Mouse (Mus musculus): Measurements from ENCODE around the gene U90926. TPM values are rescaled to one million over a fixed set of nuclear protein-coding genes. Genes with fewer than 3 reads are reported as not detected.
A peak's percentile ranks its signal among the peaks of the same experiment; 100 is the strongest.

Gene U90926
- not detected in 2 replicates for polyA plus RNA-seq (2015; fragmentation: Nextera tagmentation; extraction: Ambion mirVana)

DNA sequence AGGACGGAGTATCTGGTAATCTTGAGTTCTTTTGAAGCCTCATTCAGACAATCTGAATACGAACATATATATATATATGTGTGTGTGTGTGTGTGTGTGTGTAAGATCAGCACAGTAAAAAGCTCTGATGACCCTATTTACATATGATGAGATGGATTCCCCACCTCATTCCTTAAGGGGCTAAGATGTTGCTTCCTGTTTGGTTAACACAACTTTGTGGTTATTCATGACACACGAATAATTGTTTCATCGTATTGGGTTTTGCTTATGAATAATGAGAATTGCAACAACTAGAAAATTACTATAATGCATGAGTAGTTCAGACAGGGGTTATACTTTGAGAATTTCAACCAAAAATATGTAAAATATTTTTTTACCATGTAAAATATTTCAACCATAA lies at the start of gene U90926:
Gene U90926, minus strand, starts transcription at position 101 of the 400 bp plus-strand sequence.
- Histone ChIP-seq H3K9ac (ENCODE audit: low read depth, low read length) (no peak within 1 kb of the TSS), H3K9me3 (ENCODE audit: control insufficient read depth, low read length) (no peaks in the 10 kb centered on the region), H3K27ac (ENCODE audit: low read length) (no peak within 1 kb of the TSS), H3K27me3 (replicated peaks; ENCODE audit: control insufficient read depth, insufficient read depth, low read length) (no peaks in the 10 kb centered on the region), H3K4me2 (ENCODE audit: low read depth, low read length) (no peak within 1 kb of the TSS), H3K4me3 (ENCODE audit: low read length) (no peak within 1 kb of the TSS), H3K4me1 (ENCODE audit: control insufficient read depth, insufficient read depth, low read length) (no peaks in the 10 kb centered on the region), H3K36me3 (ENCODE audit: control insufficient read depth, insufficient read depth, low read length) (no peaks in the 10 kb centered on the region)
- WGBS = 85% methylated on average over 4 of the region's 4 CpGs
- no peak for ATAC-seq

DNA sequence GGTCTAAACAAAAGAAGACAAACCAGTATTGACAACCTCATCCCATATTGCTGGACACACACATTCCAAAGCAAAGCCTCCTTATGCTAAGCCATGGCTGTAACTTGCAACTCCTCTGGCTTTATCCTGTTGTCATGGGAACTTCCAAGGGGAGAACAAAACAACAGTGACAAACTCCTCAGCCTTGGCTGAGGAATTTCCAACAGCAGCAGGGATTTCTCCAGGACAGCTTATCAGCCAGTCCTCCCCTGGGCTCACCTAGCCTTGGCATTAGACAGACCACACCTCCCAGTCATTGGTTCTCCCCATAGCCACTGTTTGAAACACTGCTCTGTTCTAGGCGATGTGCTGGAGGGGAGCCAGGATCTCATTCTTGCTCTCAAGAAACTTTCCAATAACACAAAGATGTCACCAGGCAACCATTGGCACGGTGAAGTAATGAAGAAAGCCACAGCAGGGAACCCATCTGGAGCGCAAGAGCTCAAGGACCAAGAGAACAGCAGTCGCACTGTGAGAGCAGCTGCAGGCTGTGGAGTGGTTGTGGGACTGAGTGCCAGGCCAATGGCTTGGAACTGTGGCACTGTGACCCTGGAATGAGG lies 48.7 kb upstream of the U90926 start:
- no peaks in the 10 kb centered on the region; the same call in 1 of the 2 replicates for H3K4me1 ChIP-seq (ENCODE audit: control insufficient read depth, insufficient read depth, low read length)
- H3K9me3 ChIP-seq (ENCODE audit: control insufficient read depth, low read length) = no peaks in the 10 kb centered on the region
- no peaks in the 10 kb centered on the region for H3K36me3 ChIP-seq (ENCODE audit: control insufficient read depth, insufficient read depth, low read length)
- H3K9ac ChIP-seq (ENCODE audit: low read depth, low read length) = no peak overlapping the region
- ATAC-seq = peak; percentile 67; the same call in 1 of the 2 replicates
- no peak overlapping the region for H3K27ac ChIP-seq (ENCODE audit: low read length)
- H3K4me2 ChIP-seq (ENCODE audit: low read depth, low read length) = no peak overlapping the region
- 50% methylated on average over 4 of the region's 4 CpGs for WGBS
- no peak overlapping the region for H3K4me3 ChIP-seq (ENCODE audit: low read length)
- no peaks in the 10 kb centered on the region for H3K27me3 ChIP-seq (replicated peaks; ENCODE audit: control insufficient read depth, insufficient read depth, low read length)

DNA sequence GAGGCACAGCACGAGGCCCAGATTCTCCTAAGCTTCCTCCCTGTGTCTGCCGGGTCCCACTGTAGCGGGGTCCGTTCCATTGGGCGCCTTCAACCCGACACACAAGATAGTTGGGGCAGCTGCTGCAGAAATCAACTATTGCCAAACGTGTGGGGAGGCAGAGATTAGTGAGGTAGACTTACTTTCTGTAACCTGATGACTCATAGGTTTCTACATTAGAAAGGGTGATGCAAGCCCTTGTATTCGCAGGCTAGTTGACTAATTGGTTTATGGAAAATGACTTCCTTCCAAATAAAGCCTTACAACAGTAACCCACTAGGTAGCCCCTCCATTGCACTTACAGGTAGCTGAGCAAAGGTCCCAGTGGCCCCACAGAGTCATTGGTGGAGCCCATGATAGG lies 47.4 kb upstream of the U90926 start:
- WGBS = 87% methylated on average over 8 of the region's 8 CpGs
- Histone ChIP-seq H3K27me3 (replicated peaks; ENCODE audit: control insufficient read depth, insufficient read depth, low read length) (no peaks in the 10 kb centered on the region), H3K36me3 (ENCODE audit: control insufficient read depth, insufficient read depth, low read length) (no peaks in the 10 kb centered on the region), H3K27ac (ENCODE audit: low read length) (no peak overlapping the region), H3K4me2 (ENCODE audit: low read depth, low read length) (no peak overlapping the region), H3K9ac (ENCODE audit: low read depth, low read length) (no peak overlapping the region), H3K4me3 (ENCODE audit: low read length) (no peak overlapping the region), H3K9me3 (ENCODE audit: control insufficient read depth, low read length) (no peaks in the 10 kb centered on the region), H3K4me1 (ENCODE audit: control insufficient read depth, insufficient read depth, low read length) (no peaks in the 10 kb centered on the region; the same call in 1 of the 2 replicates)
- ATAC-seq = no peak

DNA sequence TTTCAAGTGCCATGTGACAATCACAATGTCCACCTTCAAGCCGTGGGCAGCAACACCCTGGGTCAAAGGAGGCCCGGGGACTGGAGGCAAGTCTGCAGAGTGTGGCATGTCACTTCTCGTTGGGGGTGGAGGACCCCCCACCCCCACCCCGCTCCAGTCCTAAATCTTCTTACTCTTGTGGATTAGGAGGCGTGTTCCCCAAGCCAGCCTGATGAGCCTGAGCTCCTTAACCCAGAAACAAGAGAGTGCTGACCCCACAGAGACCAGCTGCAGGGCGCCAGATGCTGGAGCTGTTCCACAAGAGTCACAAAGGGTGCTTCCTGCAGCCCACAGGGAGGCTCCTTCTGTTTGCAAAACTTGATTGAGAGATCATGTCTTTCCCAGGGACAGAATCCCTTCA lies 41.0 kb upstream of the U90926 start, which contains the start of gene Ppef2:
Gene Ppef2, minus strand, starts transcription at position 61 of the 400 bp plus-strand sequence.
- no peak within 1 kb of the TSS for H3K4me3 ChIP-seq (ENCODE audit: low read length)
- no peak within 1 kb of the TSS for H3K9ac ChIP-seq (ENCODE audit: low read depth, low read length)
- H3K36me3 ChIP-seq (ENCODE audit: control insufficient read depth, insufficient read depth, low read length) = no peaks in the 10 kb centered on the region
- 30% methylated on average over 6 of the region's 6 CpGs for WGBS
- no peak within 1 kb of the TSS for H3K27ac ChIP-seq (ENCODE audit: low read length)
- no peak for ATAC-seq
- H3K4me1 ChIP-seq (ENCODE audit: control insufficient read depth, insufficient read depth, low read length) = 0 out of 2 replicates have a peak, but pooled peaks cover 3% of the 10 kb centered on the region
- no peak within 1 kb of the TSS for H3K4me2 ChIP-seq (ENCODE audit: low read depth, low read length)
- no peaks in the 10 kb centered on the region for H3K9me3 ChIP-seq (ENCODE audit: control insufficient read depth, low read length)
- H3K27me3 ChIP-seq (replicated peaks; ENCODE audit: control insufficient read depth, insufficient read depth, low read length) = no peaks in the 10 kb centered on the region

DNA sequence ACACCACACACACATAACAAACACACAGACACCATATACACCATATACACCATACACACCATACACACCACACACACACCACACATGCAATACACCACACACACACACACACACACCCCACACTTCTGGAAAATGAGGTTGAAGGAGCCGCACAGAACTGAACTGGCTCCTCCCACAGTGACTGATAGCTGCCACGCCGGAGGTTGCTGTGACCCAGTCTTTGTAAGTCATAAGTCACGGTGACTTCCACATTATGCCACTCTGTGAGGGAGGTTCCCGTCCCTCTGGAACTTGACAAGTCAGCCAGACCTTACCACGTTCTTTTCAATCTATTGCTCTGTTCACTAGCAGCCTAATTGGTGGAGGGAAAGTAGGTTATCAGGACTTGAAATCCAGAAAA lies 39.3 kb upstream of the U90926 start:
- H3K4me3 ChIP-seq (ENCODE audit: low read length) = no peak overlapping the region
- H3K27ac ChIP-seq (ENCODE audit: low read length) = no peak overlapping the region
- no peaks in the 10 kb centered on the region for H3K27me3 ChIP-seq (replicated peaks; ENCODE audit: control insufficient read depth, insufficient read depth, low read length)
- H3K4me2 ChIP-seq (ENCODE audit: low read depth, low read length) = no peak overlapping the region
- no peak for ATAC-seq
- H3K9ac ChIP-seq (ENCODE audit: low read depth, low read length) = no peak overlapping the region
- H3K36me3 ChIP-seq (ENCODE audit: control insufficient read depth, insufficient read depth, low read length) = no peaks in the 10 kb centered on the region
- H3K9me3 ChIP-seq (ENCODE audit: control insufficient read depth, low read length) = no peaks in the 10 kb centered on the region
- H3K4me1 ChIP-seq (ENCODE audit: control insufficient read depth, insufficient read depth, low read length) = 0 out of 2 replicates have a peak, but pooled peaks cover 3% of the 10 kb centered on the region
- WGBS = 69% methylated on average over 6 of the region's 6 CpGs

DNA sequence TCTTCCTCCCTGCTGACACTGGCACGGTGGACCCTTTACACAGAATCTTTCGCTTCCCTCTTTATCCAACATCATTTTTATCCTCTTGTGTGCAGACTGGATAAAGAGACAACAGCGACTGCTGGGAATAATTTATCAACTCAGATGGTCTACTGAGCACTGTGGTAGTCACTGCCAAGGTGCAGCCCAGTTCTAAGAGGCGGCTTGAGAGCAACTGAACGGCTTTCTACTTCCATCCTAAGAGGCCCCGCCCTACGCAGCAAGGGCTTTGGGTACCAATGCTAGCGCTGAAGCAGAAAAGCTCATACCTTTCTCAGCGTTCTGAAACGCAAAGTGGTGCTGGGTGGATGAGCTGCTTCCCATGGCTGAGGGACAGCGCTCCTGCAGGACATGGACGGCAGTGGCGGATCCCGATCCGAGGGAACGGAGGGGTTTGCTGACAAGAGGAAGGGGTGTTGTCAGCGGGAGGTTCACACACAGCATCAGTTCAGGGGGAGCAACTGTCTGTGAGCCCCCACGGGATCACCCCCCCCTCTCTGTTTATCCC lies 37.7 kb upstream of the U90926 start:
- Histone ChIP-seq H3K9ac (ENCODE audit: low read depth, low read length) (no peak overlapping the region), H3K27me3 (replicated peaks; ENCODE audit: control insufficient read depth, insufficient read depth, low read length) (no peaks in the 10 kb centered on the region), H3K4me1 (ENCODE audit: control insufficient read depth, insufficient read depth, low read length) (0 out of 2 replicates have a peak, but pooled peaks cover 3% of the 10 kb centered on the region), H3K4me2 (ENCODE audit: low read depth, low read length) (no peak overlapping the region; the same call in 1 of the 2 replicates), H3K36me3 (ENCODE audit: control insufficient read depth, insufficient read depth, low read length) (no peaks in the 10 kb centered on the region), H3K9me3 (ENCODE audit: control insufficient read depth, low read length) (0 out of 2 replicates have a peak, but pooled peaks cover 4% of the 10 kb centered on the region), H3K4me3 (ENCODE audit: low read length) (no peak overlapping the region), H3K27ac (ENCODE audit: low read length) (no peak overlapping the region)
- 27% methylated on average over 18 of the region's 18 CpGs for WGBS
- no peak for ATAC-seq

DNA sequence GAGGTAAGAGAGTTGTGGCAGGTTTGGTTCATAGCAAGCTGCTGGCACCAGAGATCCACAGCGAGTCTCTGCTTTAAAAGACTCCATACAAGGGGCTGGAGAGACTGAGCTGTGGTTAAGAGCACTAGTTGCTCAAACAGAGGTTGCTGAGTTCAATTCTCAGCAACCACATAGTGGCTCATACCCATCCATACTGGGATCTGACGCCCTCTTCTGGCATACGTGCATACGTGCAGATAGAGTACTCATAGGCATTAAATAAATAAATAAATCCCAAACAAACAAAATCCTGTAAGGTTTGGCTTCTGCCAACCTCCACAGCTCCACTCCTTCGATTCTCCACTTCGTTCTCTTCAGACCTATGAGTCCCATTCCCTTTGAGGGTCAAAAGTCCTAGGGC lies 36.8 kb upstream of the U90926 start:
- H3K9me3 ChIP-seq (ENCODE audit: control insufficient read depth, low read length) = 0 out of 2 replicates have a peak, but pooled peaks cover 4% of the 10 kb centered on the region
- ATAC-seq = no peak
- H3K36me3 ChIP-seq (ENCODE audit: control insufficient read depth, insufficient read depth, low read length) = no peaks in the 10 kb centered on the region
- H3K27ac ChIP-seq (ENCODE audit: low read length) = no peak overlapping the region
- H3K4me2 ChIP-seq (ENCODE audit: low read depth, low read length) = no peak overlapping the region
- no peak overlapping the region for H3K9ac ChIP-seq (ENCODE audit: low read depth, low read length)
- H3K27me3 ChIP-seq (replicated peaks; ENCODE audit: control insufficient read depth, insufficient read depth, low read length) = no peaks in the 10 kb centered on the region
- H3K4me3 ChIP-seq (ENCODE audit: low read length) = no peak overlapping the region
- WGBS = 92% methylated on average over 6 of the region's 6 CpGs
- H3K4me1 ChIP-seq (ENCODE audit: control insufficient read depth, insufficient read depth, low read length) = 0 out of 2 replicates have a peak, but pooled peaks cover 3% of the 10 kb centered on the region

DNA sequence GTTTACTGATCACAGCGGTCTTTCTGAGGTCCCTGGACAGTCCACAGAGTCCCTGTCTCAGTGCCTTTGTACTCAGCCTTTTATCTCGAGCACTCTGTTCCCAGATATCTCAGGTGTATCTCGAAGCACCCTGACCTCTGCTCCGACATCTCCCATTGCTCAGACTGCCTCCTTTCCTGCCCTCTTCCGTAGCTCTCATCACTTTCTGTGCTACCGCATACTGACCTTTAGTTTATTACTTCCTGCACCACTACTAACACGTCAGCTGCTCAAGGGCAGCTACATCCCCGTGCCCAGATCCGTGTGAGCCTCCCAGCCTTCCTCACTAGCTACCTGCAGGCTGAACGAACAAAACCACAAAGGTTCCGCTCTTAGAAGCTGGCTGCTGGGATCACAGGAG lies 33.4 kb upstream of the U90926 start:
- Histone ChIP-seq H3K36me3 (ENCODE audit: control insufficient read depth, insufficient read depth, low read length) (no peaks in the 10 kb centered on the region), H3K27me3 (replicated peaks; ENCODE audit: control insufficient read depth, insufficient read depth, low read length) (no peaks in the 10 kb centered on the region), H3K9me3 (ENCODE audit: control insufficient read depth, low read length) (0 out of 2 replicates have a peak, but pooled peaks cover 4% of the 10 kb centered on the region), H3K4me2 (ENCODE audit: low read depth, low read length) (no peak overlapping the region), H3K27ac (ENCODE audit: low read length) (no peak overlapping the region), H3K4me3 (ENCODE audit: low read length) (no peak overlapping the region), H3K9ac (ENCODE audit: low read depth, low read length) (no peak overlapping the region), H3K4me1 (ENCODE audit: control insufficient read depth, insufficient read depth, low read length) (no peaks in the 10 kb centered on the region)
- ATAC-seq = peak; percentile 40; the same call in 1 of the 2 replicates
- WGBS = 79% methylated on average over 11 of the region's 11 CpGs

DNA sequence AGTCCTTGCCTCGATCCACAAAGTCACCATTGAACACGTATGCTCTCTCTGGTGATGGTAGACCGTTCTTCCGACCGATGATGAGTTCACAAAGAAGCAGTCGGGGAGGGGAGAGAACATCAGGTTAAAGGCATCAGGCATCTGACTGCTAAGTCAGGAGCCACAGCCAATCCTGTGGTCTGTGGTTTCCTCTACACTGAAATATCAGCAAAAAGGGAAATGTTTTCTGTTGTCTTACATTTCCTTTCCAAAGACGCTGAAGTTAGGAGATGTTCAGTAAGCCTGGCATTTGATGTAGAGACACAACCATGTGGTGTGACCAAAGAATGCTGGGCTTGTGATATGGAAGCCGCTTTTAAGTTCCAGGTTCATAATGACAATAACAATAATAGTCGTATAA lies 30.3 kb upstream of the U90926 start:
- H3K9me3 ChIP-seq (ENCODE audit: control insufficient read depth, low read length) = 0 out of 2 replicates have a peak, but pooled peaks cover 4% of the 10 kb centered on the region
- no peak overlapping the region for H3K4me2 ChIP-seq (ENCODE audit: low read depth, low read length)
- WGBS = 91% methylated on average over 9 of the region's 9 CpGs
- H3K4me3 ChIP-seq (ENCODE audit: low read length) = no peak overlapping the region
- no peaks in the 10 kb centered on the region for H3K36me3 ChIP-seq (ENCODE audit: control insufficient read depth, insufficient read depth, low read length)
- H3K27ac ChIP-seq (ENCODE audit: low read length) = no peak overlapping the region
- ATAC-seq = no peak
- H3K9ac ChIP-seq (ENCODE audit: low read depth, low read length) = no peak overlapping the region
- H3K4me1 ChIP-seq (ENCODE audit: control insufficient read depth, insufficient read depth, low read length) = no peaks in the 10 kb centered on the region
- H3K27me3 ChIP-seq (replicated peaks; ENCODE audit: control insufficient read depth, insufficient read depth, low read length) = no peaks in the 10 kb centered on the region
